Mouse (Mus musculus) MEL (cell line): ENCODE data around the gene Add2.

Source experiments
- MXI1 ChIP-seq: IDR thresholded peaks from 2 replicates; pipeline ENCODE4 v1.6.1; 2011; ENCODE audit warnings: mild to moderate bottlenecking, low read depth, low read length, improper control_type of control experiment
- POLR2AphosphoS2 ChIP-seq: IDR thresholded peaks from 2 replicates; pipeline ENCODE4 v1.6.1; 2011; ENCODE audit warnings: low read length, improper control_type of control experiment

DNA sequence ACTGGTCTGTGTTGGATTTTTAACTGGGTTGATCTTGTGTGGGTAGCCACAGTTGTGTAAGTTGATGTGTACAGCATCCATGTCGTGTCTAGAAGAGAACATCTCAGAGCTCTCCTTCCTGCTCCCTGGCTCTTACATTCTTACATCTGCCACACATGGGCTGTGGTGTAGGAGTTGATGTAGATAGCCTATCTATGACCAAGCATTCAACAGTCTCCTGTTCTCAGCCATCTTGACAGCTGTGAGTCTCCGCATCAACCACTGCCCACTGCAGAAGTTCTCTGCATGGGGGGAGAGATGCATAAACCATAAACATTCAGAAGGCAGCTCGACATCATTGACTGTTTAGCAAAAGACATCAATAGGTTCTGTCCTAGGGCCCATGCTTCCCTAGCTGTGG lies 41.4 kb downstream of the Add2 start:
- TF ChIP-seq POLR2AphosphoS2 (no peak), MXI1 (no peak)
